Mouse (Mus musculus) heart, postnatal 0 days (tissue): ENCODE data around the gene Cd180.

Experiments
- CTCF ChIP-seq: IDR thresholded peaks from 2 replicates; pipeline ENCODE4 v1.5.1; 2016; ENCODE audit warnings: antibody characterized with exemption, control low read depth, low read depth
- EP300 ChIP-seq: IDR thresholded peaks from 2 replicates; pipeline ENCODE4 v1.6.1; 2016; ENCODE audit warnings: antibody characterized with exemption, low read depth

- no peak for TF ChIP-seq CTCF
- TF ChIP-seq EP300 = no peak
Observed at GRCm38 (mm10) chr13:102739720-102740535, 46.6 kb downstream of the Cd180 start.
